Mouse (Mus musculus) G1E (cell line): Measurements from ENCODE around the gene Fat4. TPM values are rescaled to one million over a fixed set of nuclear protein-coding genes. Genes with fewer than 3 reads are reported as not detected.

Experiments used
- ATAC-seq: 2 replicates; pipeline ENCODE4 v1.8.0; 2016; ENCODE audit warnings: mild to moderate bottlenecking; ENCODE audit not compliant: insufficient number of reproducible peaks, poor library complexity, low FRiP score, severe bottlenecking; ENCODE audit errors: extremely low read depth
- DNase-seq: peaks from one replicate; pipeline ENCODE4 v3.0.0; 2012; ENCODE audit warnings: low spot score
- H3K27me3 ChIP-seq: 2 replicates; pipeline ENCODE4 v1.6.1; 2012; ENCODE audit warnings: mild to moderate bottlenecking, low read length, inconsistent platforms; ENCODE audit not compliant: insufficient read depth
- H3K36me3 ChIP-seq: replicated peaks from 2 replicates; pipeline ENCODE3; 2012; ENCODE audit warnings: mild to moderate bottlenecking, inconsistent platforms
- H3K4me1 ChIP-seq: 2 replicates; pipeline ENCODE4 v1.6.1; 2012; ENCODE audit warnings: low read depth, low read length, inconsistent platforms, mixed read lengths; ENCODE audit not compliant: insufficient read depth
- H3K4me3 ChIP-seq: 2 replicates; pipeline ENCODE4 v1.5.1; 2012; ENCODE audit warnings: low read depth, mild to moderate bottlenecking, inconsistent platforms, low read length, moderate library complexity, mixed read lengths
- H3K9me3 ChIP-seq: replicated peaks from 2 replicates; pipeline ENCODE4 v1.6.1; 2012; ENCODE audit warnings: inconsistent platforms
- CTCF ChIP-seq: IDR thresholded peaks from 2 replicates; pipeline ENCODE4 v1.5.1; 2012; ENCODE audit warnings: low read depth, low read length, inconsistent platforms, mixed read lengths
- GATA1 ChIP-seq: IDR thresholded peaks from 2 replicates; pipeline ENCODE4 v1.6.1; 2012; ENCODE audit warnings: borderline replicate concordance, low read length, inconsistent platforms, mixed read lengths
- GATA2 ChIP-seq: IDR thresholded peaks from 2 replicates; pipeline ENCODE4 v1.6.1; 2012; ENCODE audit warnings: low read depth, low read length, inconsistent platforms, borderline replicate concordance
- POLR2AphosphoS5 ChIP-seq: IDR thresholded peaks from 2 replicates; pipeline ENCODE4 v1.6.1; 2012; ENCODE audit warnings: low read depth, low read length, inconsistent platforms; ENCODE audit not compliant: insufficient replicate concordance
- TAL1 ChIP-seq: conservative IDR thresholded peaks from 2 replicates; pipeline ENCODE4 v1.6.1; 2012; ENCODE audit warnings: low read depth, low read length, inconsistent platforms, mixed read lengths
- polyA plus RNA-seq: library from polyadenylated mRNA; stranded (reverse); fragments of >175 nt; gene quantifications from 2 replicates; pipeline ENCODE4 v1.2.3, GENCODE M21; 2012
- total RNA-seq, 2 experiments: library from RNA; stranded (forward) in 1 of 2; stranded (reverse) in 1 of 2; fragments of 200-1000 nt in 1 of 2; fragments of >200 nt in 1 of 2; fragmentation: Nextera tagmentation in 1 of 2; gene quantifications; 2 replicates each; pipeline ENCODE4 v1.2.3; 2014 to 2017

The Fat4 gene
- total and polyA plus RNA-seq, 3 experiments, result 0.22 TPM; not detected in 2

- no peak for TF ChIP-seq POLR2AphosphoS5
- no peak for TF ChIP-seq CTCF
- no peak for TF ChIP-seq GATA2
- TF ChIP-seq TAL1, result no peak
- TF ChIP-seq GATA1, result no peak
- no peaks in the 10 kb centered on the region for H3K4me1 ChIP-seq
- H3K36me3 ChIP-seq, result no peaks in the 10 kb centered on the region
- H3K4me3 ChIP-seq, result no peak overlapping the region
- no peaks in the 10 kb centered on the region for H3K27me3 ChIP-seq
- no peaks in the 10 kb centered on the region for H3K9me3 ChIP-seq
- DNase-seq, result no peak
- ATAC-seq, result no peak
Observed at GRCm38 (mm10) chr3:38913488-38914105, 26.9 kb downstream of the Fat4 start.

GRCm38 (mm10) chr3:38918926-38919325 is 32.2 kb downstream of the Fat4 start:
- Histone ChIP-seq H3K4me1 (no peaks in the 10 kb centered on the region), H3K27me3 (no peaks in the 10 kb centered on the region), H3K9me3 (peaks cover 2% of the 10 kb centered on the region; the same call in 1 of the 2 replicates), H3K4me3 (no peak overlapping the region), H3K36me3 (no peaks in the 10 kb centered on the region)
- ATAC-seq (no peak), DNase-seq (no peak)
- TF ChIP-seq POLR2AphosphoS5 (no peak), CTCF (no peak), TAL1 (no peak), GATA1 (no peak), GATA2 (no peak)

- H3K27me3 ChIP-seq, result no peaks in the 10 kb centered on the region
- DNase-seq (no peak), ATAC-seq (no peak)
- TF ChIP-seq TAL1, result no peak
- TF ChIP-seq GATA1, result no peak
- no peak for TF ChIP-seq POLR2AphosphoS5
- TF ChIP-seq CTCF, result no peak
- no peak for TF ChIP-seq GATA2
- no peaks in the 10 kb centered on the region for H3K4me1 ChIP-seq
- no peaks in the 10 kb centered on the region for H3K36me3 ChIP-seq
- no peak overlapping the region for H3K4me3 ChIP-seq
- peaks cover 2% of the 10 kb centered on the region; the same call in 1 of the 2 replicates for H3K9me3 ChIP-seq
Observed at GRCm38 (mm10) chr3:38921031-38921430, 34.3 kb downstream of the Fat4 start.

- no peaks in the 10 kb centered on the region for H3K4me1 ChIP-seq
- H3K9me3 ChIP-seq, result peaks cover 2% of the 10 kb centered on the region; the same call in 1 of the 2 replicates
- DNase-seq (no peak), ATAC-seq (no peak)
- no peaks in the 10 kb centered on the region for H3K27me3 ChIP-seq
- H3K4me3 ChIP-seq, result no peak overlapping the region
- no peaks in the 10 kb centered on the region for H3K36me3 ChIP-seq
- no peak for TF ChIP-seq GATA1
- TF ChIP-seq CTCF, result no peak
- no peak for TF ChIP-seq TAL1
- no peak for TF ChIP-seq GATA2
- no peak for TF ChIP-seq POLR2AphosphoS5
Observed at GRCm38 (mm10) chr3:38923251-38923686, 36.5 kb downstream of the Fat4 start.

- no peak for ATAC-seq
- DNase-seq, result no peak
- H3K36me3 ChIP-seq, result no peaks in the 10 kb centered on the region
- H3K4me1 ChIP-seq, result no peaks in the 10 kb centered on the region
- TF ChIP-seq GATA2 (no peak), POLR2AphosphoS5 (no peak), TAL1 (no peak), GATA1 (no peak), CTCF (no peak)
- H3K9me3 ChIP-seq, result 0 out of 2 replicates have a peak, but pooled peaks cover 2% of the 10 kb centered on the region
- no peak overlapping the region for H3K4me3 ChIP-seq
- H3K27me3 ChIP-seq, result no peaks in the 10 kb centered on the region
Observed at GRCm38 (mm10) chr3:38928076-38928686, 41.4 kb downstream of the Fat4 start.

GRCm38 (mm10) chr3:38928751-38929150 is 42.0 kb downstream of the Fat4 start:
- no peak for ATAC-seq
- Histone ChIP-seq H3K36me3 (no peaks in the 10 kb centered on the region), H3K4me3 (no peak overlapping the region), H3K9me3 (0 out of 2 replicates have a peak, but pooled peaks cover 4% of the 10 kb centered on the region), H3K4me1 (no peaks in the 10 kb centered on the region), H3K27me3 (no peaks in the 10 kb centered on the region)
- TF ChIP-seq GATA2, result no peak
- no peak for TF ChIP-seq GATA1
- TF ChIP-seq CTCF, result no peak
- no peak for TF ChIP-seq TAL1
- no peak for TF ChIP-seq POLR2AphosphoS5
- DNase-seq, result no peak
